Mouse (Mus musculus): ENCODE results near the gene Cfap299. TPM values are rescaled to one million over a fixed set of nuclear protein-coding genes. Genes with fewer than 3 reads are reported as not detected.
A peak's percentile ranks its signal among the peaks of the same experiment; 100 is the strongest.

The Cfap299 gene
- total and polyA plus RNA-seq, 3 experiments, result not detected

DNA sequence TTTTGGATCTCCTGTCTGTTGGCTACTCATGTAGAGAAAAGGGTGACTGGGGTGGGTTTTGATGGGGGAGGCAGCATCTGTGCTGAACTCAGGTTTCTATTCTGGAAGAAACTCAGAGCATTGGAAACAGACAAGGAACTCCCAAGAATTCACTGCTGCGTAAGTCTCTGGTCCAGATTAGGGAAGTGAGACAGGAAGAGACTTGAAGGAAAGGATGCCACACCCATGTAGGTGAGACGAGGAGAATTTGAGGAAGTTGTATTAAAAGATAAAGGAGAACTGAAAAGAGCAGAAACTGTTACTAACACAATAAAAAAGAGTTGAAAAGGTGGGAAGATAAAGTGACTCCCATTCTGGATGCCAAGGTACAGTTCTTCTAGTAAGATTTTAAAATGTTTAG lies 249.3 kb downstream of the Cfap299 start:
- Histone ChIP-seq H3K4me3 (replicated peaks in 1 of 3; ENCODE audit: low read depth in 2 of 3, low read length in 2 of 3, poor library complexity in 1 of 3) (no peak overlapping the region), H3K79me2 (replicated peaks; ENCODE audit: control insufficient read depth, extremely low read depth, insufficient read depth, poor library complexity, severe bottlenecking) (no peaks in the 10 kb centered on the region), H3K27me3 (replicated peaks) (no peaks in the 10 kb centered on the region), H3K36me3 (replicated peaks in 1 of 2; ENCODE audit: control insufficient read depth in 1 of 2, insufficient read depth in 1 of 2, low read length in 1 of 2) (no peaks in the 10 kb centered on the region), H3K4me2 (ENCODE audit: insufficient read depth, low read depth, poor library complexity, severe bottlenecking) (no peak overlapping the region), H3K9ac (ENCODE audit: insufficient read depth, low read depth) (no peak overlapping the region), H3K27ac (ENCODE audit: insufficient read depth, low read depth) (no peak overlapping the region), H3K9me3 (replicated peaks; ENCODE audit: low read length) (no peaks in the 10 kb centered on the region), H3K4me1 (ENCODE audit: control insufficient read depth in 1 of 2, insufficient read depth in 2 of 2) (peaks cover 5 to 60% of the 10 kb centered on the region in 2 experiments; a peak in 3 of 4 replicates)
- dilution Hi-C loops (cut with MboI; ENCODE audit: extremely low pct_ligation_motif_present, extremely low pct_unique_long_range_greater_than_20kb, low sequenced_read_pairs), result no loop called here
- TF ChIP-seq ZC3H11A (IDR thresholded peaks at IDR 0.05; ENCODE audit: low read depth, low read length) (no peak), MAX (IDR thresholded peaks at IDR 0.05; ENCODE audit: low read length) (no peak), CTCF (conservative IDR thresholded peaks at IDR 0.05 in 1 of 2, IDR thresholded peaks at IDR 0.05 in 1 of 2; ENCODE audit: low read depth in 2 of 2, low read length in 2 of 2) (no peak), RAD21 (IDR thresholded peaks at IDR 0.05; ENCODE audit: low read depth, low read length) (no peak), EP300 (IDR thresholded peaks at IDR 0.05; ENCODE audit: low read length) (peak; percentile 62), GABPA (IDR thresholded peaks at IDR 0.05; ENCODE audit: insufficient replicate concordance, low read depth, low read length) (no peak), ETS1 (conservative IDR thresholded peaks at IDR 0.05; ENCODE audit: low read depth, low read length) (no peak), ELF1 (IDR thresholded peaks at IDR 0.05; ENCODE audit: low read depth, low read length) (no peak), SMC3 (IDR thresholded peaks at IDR 0.05; ENCODE audit: low read depth, low read length) (no peak), CHD1 (IDR thresholded peaks at IDR 0.05; ENCODE audit: low read depth, low read length) (no peak), IRF4 (IDR thresholded peaks at IDR 0.05; ENCODE audit: low read depth, low read length) (0 out of 2 replicates have a peak, but pooled peaks have one; percentile 31), POLR2AphosphoS2 (IDR thresholded peaks at IDR 0.05; ENCODE audit: low read depth, low read length) (no peak), HCFC1 (IDR thresholded peaks at IDR 0.05; ENCODE audit: low read depth, low read length) (no peak)
- in situ Hi-C loops (cut with MboI; ENCODE audit: low pct_ligation_motif_present, low pct_unique_long_range_greater_than_20kb, low sequenced_read_pairs), result no loop called here
- DNase-seq (ENCODE audit: extremely low read depth), result no peak

DNA sequence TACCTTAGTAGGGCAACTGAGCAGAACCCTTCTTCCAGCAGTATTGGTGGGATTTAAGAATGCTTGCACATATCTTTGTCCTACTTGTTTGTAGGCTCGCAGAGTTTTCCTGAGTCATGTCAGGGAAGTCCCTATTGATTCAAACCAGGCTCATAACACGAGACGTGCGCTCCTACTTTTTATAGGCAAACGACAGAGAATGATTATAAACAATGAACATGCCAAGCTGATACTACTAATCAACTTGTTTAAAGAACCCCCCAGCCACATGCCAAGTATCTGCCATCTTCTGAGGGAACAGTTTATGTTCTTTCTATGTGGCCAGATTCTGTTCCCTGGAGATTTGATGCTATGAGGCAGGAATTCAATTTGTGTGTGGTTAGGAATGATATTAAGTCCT lies 251.7 kb downstream of the Cfap299 start:
- Histone ChIP-seq H3K9ac (ENCODE audit: insufficient read depth, low read depth) (no peak overlapping the region), H3K36me3 (replicated peaks in 1 of 2; ENCODE audit: control insufficient read depth in 1 of 2, insufficient read depth in 1 of 2, low read length in 1 of 2) (no peaks in the 10 kb centered on the region)
- no peak for TF ChIP-seq KAT2A (IDR thresholded peaks at IDR 0.05; ENCODE audit: insufficient replicate concordance, low read length)
- no peak for TF ChIP-seq TBP (conservative IDR thresholded peaks at IDR 0.05; ENCODE audit: low read depth, low read length)
- TF ChIP-seq ETS1 (conservative IDR thresholded peaks at IDR 0.05; ENCODE audit: low read depth, low read length), result no peak
- no peak for TF ChIP-seq NELFE (IDR thresholded peaks at IDR 0.05; ENCODE audit: low read depth, low read length)
- no peak for TF ChIP-seq USF1 (IDR thresholded peaks at IDR 0.05; ENCODE audit: low read depth, low read length)
- no peak for TF ChIP-seq MXI1 (IDR thresholded peaks at IDR 0.05; ENCODE audit: low read depth, low read length)
- TF ChIP-seq POLR2AphosphoS2 (IDR thresholded peaks at IDR 0.05; ENCODE audit: low read depth, low read length), result no peak
- no peak for TF ChIP-seq MAFK (IDR thresholded peaks at IDR 0.05; ENCODE audit: insufficient replicate concordance, low read length)
- TF ChIP-seq ZMIZ1 (IDR thresholded peaks at IDR 0.05; ENCODE audit: low read depth, low read length), result no peak
- no peak for TF ChIP-seq RAD21 (IDR thresholded peaks at IDR 0.05; ENCODE audit: low read depth, low read length)
- TF ChIP-seq MAX (IDR thresholded peaks at IDR 0.05; ENCODE audit: low read length), result no peak
- TF ChIP-seq CHD1 (IDR thresholded peaks at IDR 0.05; ENCODE audit: low read depth, low read length), result no peak
- TF ChIP-seq GABPA (IDR thresholded peaks at IDR 0.05; ENCODE audit: insufficient replicate concordance, low read depth, low read length), result no peak
- TF ChIP-seq MEF2A (IDR thresholded peaks at IDR 0.05; ENCODE audit: borderline replicate concordance, low read depth, low read length), result no peak
- no peak for TF ChIP-seq EP300 (IDR thresholded peaks at IDR 0.05; ENCODE audit: low read length)
- no peak for TF ChIP-seq CHD2 (IDR thresholded peaks at IDR 0.05; ENCODE audit: low read length)

More for the DNA sequence above, 251.7 kb downstream of the Cfap299 start:
- Histone ChIP-seq H3K4me2 (ENCODE audit: insufficient read depth, low read depth, poor library complexity, severe bottlenecking) (peak overlapping the region; percentile 29; the same call in 1 of the 2 replicates), H3K79me2 (replicated peaks; ENCODE audit: control insufficient read depth, extremely low read depth, insufficient read depth, poor library complexity, severe bottlenecking) (no peaks in the 10 kb centered on the region), H3K27me3 (replicated peaks) (no peaks in the 10 kb centered on the region), H3K9me3 (replicated peaks; ENCODE audit: low read length) (no peaks in the 10 kb centered on the region), H3K4me1 (ENCODE audit: control insufficient read depth in 1 of 2, insufficient read depth in 2 of 2) (peaks cover 7 to 63% of the 10 kb centered on the region in 2 experiments), H3K27ac (ENCODE audit: insufficient read depth, low read depth) (no peak overlapping the region), H3K4me3 (replicated peaks in 1 of 3; ENCODE audit: low read depth in 2 of 3, low read length in 2 of 3, poor library complexity in 1 of 3) (no peak overlapping the region)
- in situ Hi-C loops (cut with MboI; ENCODE audit: low pct_ligation_motif_present, low pct_unique_long_range_greater_than_20kb, low sequenced_read_pairs) (no loop called here), dilution Hi-C loops (cut with MboI; ENCODE audit: extremely low pct_ligation_motif_present, extremely low pct_unique_long_range_greater_than_20kb, low sequenced_read_pairs) (no loop called here)
- DNase-seq (ENCODE audit: extremely low read depth), result no peak
